Comparison of ENCODE assay signal across 21 mouse cellular contexts in genomic region chr1:154255971-154256370, GRCm38 (mm10). TPM values are rescaled to one million over a fixed set of nuclear protein-coding genes. Genes with fewer than 3 reads are reported as not detected.
"Had no signal": no experiment of that assay in that cellular context is flagged by ENCODE, and none has a peak within 500 bp of the region (broad histone marks: within the 10 kb centered on the region; RNA-seq: fewer than 3 reads in every experiment).

No protein-coding gene starts in this region.

- H3K27me3 ChIP-seq: midbrain, embryonic 12.5 days; neural tube, embryonic 13.5 days; neural tube, embryonic 15.5 days had no signal

- H3K4me2 ChIP-seq: lung, embryonic 14.5 days; midbrain, embryonic 12.5 days; neural tube, embryonic 13.5 days had no signal

- H3K36me3 ChIP-seq: midbrain, embryonic 10.5 days; midbrain, embryonic 12.5 days; neural tube, embryonic 13.5 days; neural tube, embryonic 15.5 days had no signal

- H3K4me1 ChIP-seq: midbrain, embryonic 10.5 days; midbrain, embryonic 12.5 days; neural tube, embryonic 13.5 days; neural tube, embryonic 15.5 days had no signal

- H3K4me3 ChIP-seq: midbrain, embryonic 10.5 days; midbrain, embryonic 12.5 days; myocyte; neural tube, embryonic 13.5 days; neural tube, embryonic 15.5 days had no signal

- ATAC-seq: midbrain, embryonic 16.5 days had no signal

- H3K9ac ChIP-seq: lung, embryonic 14.5 days; midbrain, embryonic 12.5 days; neural tube, embryonic 13.5 days; neural tube, embryonic 15.5 days had no signal

- DNase-seq: lung, embryonic 14.5 days; lung, postnatal 10 days; lung, postnatal 4 days; retina, postnatal 1 day; right cerebral cortex, adult 18-20 months; right cerebral cortex, postnatal 25 days; right cerebral cortex, postnatal 4 days; spleen, adult 18-20 months; thymus, adult 2 months; thymus, postnatal 36 days had no signal

- H3K9me3 ChIP-seq: midbrain, embryonic 10.5 days; midbrain, embryonic 12.5 days; neural tube, embryonic 13.5 days; neural tube, embryonic 15.5 days had no signal

- H3K27ac ChIP-seq: midbrain, embryonic 10.5 days; midbrain, embryonic 12.5 days; neural tube, embryonic 13.5 days; neural tube, embryonic 15.5 days had no signal

RNA-seq across cellular contexts. Expression of gene Zfp648, which starts 55.0 kb away (rescaled TPM):
- total RNA-seq: megakaryocyte, adult 5-6 weeks; megakaryocyte-erythroid progenitor cell, adult 5-6 weeks had no signal
- polyA plus RNA-seq: lung, embryonic 14.5 days; midbrain, embryonic 10.5 days; myocyte; small intestine, adult 2 months; stomach, embryonic 14.5 days; testis, adult 2 months; thymus, adult 2 months had no signal
